Mouse (Mus musculus) cerebellum, adult 8-10 months (tissue): ENCODE results near the gene Klra1.
"Not testable (repeated sequence)": the region's sequence is repeated elsewhere in the genome, so short reads cannot be mapped to it uniquely, and the experiment has no call there.

Experiments
- DNase-seq: peaks from one replicate; pipeline ENCODE4 v3.0.0; 2022

Klra1 gene

DNA sequence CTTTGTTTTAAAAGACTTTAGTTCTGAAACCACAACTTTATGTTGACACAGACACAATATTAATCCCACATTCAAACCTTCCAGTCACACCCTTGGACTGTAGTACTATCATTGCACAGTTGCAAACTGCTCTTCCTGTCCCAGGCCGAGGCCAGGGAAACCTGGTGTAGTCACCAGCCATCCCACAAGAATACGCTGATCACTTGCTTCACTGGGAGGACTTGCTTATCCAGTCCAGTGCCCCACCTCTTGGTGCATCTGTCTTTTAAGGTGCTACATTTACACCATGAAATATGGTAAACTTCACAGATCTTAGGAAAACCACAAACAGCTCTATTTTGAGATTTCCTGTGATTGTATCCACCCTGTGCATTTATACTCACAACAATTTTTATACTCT lies at the start of gene Klra1:
Gene Klra1 (minus strand): TSS at position 125 of the 400 bp plus-strand sequence.
- no peak for DNase-seq

DNA sequence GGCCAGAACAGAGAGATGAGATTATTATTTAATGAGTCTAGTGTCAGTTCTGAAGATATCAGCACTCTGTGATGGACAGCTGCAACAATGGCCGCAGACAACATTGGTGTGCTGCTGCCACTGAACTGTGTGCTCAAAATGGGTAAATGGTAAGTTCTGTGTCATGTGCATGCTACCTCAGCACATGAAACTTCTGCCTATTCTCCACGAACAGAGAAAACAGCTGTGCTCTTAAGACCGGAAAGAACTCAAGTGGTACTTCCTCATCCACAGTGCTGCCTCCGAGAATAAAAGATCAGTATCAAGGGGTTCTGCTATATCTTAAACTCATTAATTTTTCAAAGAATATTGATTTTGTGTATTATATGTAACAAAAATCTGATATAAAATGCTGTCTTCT lies 42.8 kb upstream of the Klra1 start:
- no peak for DNase-seq

DNA sequence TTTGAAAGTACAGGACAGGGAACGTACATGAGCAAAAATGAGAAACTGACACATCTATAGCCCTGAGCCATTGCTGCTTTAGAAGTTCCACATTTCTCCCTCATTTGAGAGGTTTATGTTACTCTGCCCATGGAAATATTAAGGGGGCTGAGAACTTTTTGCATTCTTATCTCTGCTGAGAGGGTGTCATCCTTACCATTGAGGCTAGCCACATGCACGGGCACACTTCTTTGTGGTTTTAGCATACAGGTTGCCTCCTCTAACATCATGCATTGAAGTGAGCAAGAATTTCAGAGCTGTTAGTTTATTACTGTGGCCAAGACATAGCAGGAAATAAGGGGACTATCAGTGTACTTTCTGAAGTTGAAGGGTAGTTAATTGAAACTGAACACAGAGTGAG lies 32.5 kb upstream of the Klra1 start:
- no peak for DNase-seq

DNA sequence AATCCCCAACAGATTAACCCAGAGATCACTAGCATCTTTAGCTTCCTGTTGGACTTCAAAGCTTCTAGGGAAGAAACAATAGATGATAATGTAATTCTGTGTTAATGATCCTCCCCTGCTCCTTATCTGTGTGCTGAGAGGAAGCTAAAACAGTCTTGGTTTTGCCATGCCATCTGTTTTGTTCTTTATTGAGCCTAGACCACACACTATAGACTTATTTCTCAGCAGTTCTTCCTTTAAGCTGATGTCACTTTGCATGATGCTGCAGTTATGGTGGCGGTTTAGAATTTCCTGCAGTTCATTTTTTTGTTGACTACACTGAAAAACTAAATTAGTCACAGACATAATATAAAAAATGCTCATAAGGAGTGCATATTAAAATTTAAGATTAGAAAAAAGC lies 18.2 kb upstream of the Klra1 start:
- no peak for DNase-seq

DNA sequence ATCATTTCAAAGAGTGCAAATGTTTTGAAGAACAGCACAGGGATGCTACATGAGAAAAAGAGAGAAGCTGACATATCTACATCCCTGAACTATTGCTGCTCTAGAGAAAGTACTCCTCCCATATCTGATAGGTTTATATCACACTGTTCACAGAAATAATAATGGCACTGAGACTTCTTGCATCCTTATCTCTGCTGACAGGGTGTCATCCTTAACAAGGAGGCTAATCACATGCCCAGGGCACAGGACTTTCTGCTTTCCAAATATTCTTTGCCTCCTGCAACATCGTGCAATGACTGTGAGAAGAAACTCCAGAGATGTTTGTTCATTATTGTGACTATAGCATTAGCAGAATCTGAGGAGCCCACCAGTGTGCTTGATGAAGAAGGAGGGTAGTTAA lies 871 bp downstream of the Klra1 start:
- no peak for DNase-seq

DNA sequence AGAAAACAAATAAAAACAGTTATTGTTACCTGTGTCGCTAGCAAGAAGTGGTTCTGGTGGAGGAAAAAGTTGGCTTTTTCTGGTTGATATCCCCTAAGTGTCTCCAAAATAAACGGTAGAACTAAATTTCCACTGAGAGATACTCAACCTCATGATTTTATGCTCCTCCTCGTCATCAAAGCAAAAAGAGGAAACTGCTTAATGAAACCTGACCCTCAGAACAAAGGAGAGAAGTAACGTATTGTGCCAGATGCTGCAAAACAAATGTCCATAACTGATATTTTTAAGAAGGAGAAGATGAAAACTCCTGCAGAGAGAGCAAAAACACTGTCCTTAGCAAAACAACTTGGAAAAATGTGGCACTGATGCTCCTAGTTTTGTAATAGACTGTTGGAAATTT lies 4.3 kb downstream of the Klra1 start:
- no peak for DNase-seq

DNA sequence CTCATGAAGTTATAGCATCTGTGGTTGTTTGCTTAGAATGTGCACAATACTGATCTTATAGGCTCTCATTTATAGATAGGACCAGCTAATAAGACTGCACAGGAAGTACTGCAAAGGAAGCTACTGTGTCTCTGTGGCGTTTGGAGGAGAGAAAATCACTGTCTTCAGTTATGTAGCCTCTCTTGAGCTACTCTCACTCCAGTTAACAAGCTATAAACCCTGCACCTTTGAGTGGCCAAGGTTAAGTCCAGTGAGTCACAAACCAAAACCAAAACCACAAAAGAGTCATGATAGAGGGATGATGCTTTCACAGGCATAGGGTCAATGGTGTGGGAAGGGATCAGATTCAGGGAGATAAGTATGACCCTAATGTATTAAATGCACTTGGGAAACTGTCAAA lies 41.3 kb downstream of the Klra1 start:
- DNase-seq, result not testable (repeated sequence)

DNA sequence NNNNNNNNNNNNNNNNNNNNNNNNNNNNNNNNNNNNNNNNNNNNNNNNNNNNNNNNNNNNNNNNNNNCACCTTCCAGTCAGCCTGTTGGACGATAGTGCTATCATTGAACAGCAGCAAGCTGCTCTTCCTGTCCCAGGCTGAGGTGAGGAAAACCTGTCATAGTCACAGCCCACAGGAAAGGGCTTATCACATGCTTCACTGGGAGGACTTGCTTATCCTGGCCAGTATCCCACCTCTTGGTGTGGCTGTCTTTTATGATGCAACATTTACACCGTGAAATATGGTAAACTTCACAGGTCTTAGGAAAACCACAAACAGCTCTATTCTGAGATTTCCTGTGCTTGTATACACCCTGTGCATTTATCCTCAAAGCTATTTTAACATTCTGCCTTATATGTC lies 44.7 kb downstream of the Klra1 start:
- not testable (repeated sequence) for DNase-seq

DNA sequence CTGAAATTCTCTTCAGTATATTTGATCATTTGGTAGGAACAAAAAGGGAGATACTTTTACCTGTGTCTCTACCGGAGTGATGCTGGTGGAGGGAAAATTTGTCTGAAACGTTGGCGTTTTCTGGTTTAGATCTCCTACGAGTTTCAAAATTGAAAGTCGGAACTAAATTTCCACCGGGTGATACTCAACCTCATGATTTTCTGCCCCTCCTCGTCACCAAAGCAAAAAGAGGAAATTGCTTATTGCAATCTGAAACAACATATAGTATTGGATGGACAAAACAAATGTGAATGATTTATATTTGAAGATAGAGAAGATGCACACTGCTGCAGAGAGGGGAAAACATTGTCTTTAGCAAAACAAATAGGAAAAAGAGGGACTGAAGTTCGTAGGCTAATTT lies 49.3 kb downstream of the Klra1 start, which contains the start of gene Klra3:
Gene Klra3 (minus strand): TSS at position 164 of the 400 bp plus-strand sequence.
- no peak for DNase-seq
